Mouse (Mus musculus): ENCODE results near the gene Stx6. TPM values are rescaled to one million over a fixed set of nuclear protein-coding genes. Genes with fewer than 3 reads are reported as not detected.

Stx6 gene
- polyA plus RNA-seq, 1 experiment = 110 TPM

DNA sequence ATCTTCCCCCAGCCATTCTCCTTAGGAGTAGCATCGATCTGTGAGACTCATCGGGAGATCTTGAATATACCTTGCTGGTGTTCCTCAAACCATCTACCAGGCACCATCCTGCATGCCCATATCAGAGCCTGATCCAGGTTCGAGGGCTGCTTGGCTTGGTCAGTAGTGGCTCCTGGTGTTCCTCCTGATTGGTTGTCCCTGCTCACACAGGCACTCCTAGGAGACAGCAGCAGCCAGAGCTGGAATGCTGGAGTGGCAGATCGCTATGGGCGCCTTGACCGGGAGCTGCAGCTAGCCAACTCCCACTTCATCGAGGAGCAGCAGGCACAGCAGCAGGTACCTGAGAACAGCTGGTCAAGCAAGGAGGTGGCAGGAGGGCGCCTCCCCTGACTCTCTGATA, 32.7 kb downstream of the Stx6 start:
- Histone ChIP-seq H3K27me3 (replicated peaks) (no peaks in the 10 kb centered on the region), H3K4me1 (peaks cover 6% of the 10 kb centered on the region; the same call in 1 of the 2 replicates), H3K4me3 (replicated peaks) (no peak overlapping the region), H3K36me3 (replicated peaks; ENCODE audit: low read length) (peaks cover 94% of the 10 kb centered on the region), H3K9me3 (peaks cover 3% of the 10 kb centered on the region; the same call in 1 of the 2 replicates)
- no peak for TF ChIP-seq GATA1 (IDR thresholded peaks at IDR 0.05; ENCODE audit: borderline replicate concordance, low read length)
- TF ChIP-seq FLI1 (IDR thresholded peaks at IDR 0.05; ENCODE audit: low read length) = no peak

DNA sequence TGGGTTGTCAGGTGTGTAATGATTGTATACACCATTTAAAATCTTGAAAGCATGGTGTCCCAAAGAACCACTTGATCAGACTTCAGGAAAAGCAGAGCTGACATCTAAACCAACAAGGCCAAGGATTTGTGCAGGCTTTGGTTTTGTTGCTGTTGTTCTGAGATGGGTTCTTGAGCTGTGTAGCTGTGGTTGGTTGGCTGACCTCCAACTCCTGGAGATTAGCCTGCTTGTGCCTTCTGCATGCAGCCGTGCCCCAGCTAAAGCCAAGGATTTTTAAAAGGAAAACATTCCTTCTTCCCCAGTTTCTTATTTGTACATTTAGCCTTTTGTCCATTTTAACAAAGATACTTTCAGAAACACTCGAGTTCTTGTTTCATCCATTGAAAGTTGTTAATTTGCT, 33.2 kb downstream of the Stx6 start:
- H3K9me3 ChIP-seq = peaks cover 3% of the 10 kb centered on the region; the same call in 1 of the 2 replicates
- no peak for TF ChIP-seq FLI1 (IDR thresholded peaks at IDR 0.05; ENCODE audit: low read length)
- no peak for TF ChIP-seq GATA1 (IDR thresholded peaks at IDR 0.05; ENCODE audit: borderline replicate concordance, low read length)
- H3K36me3 ChIP-seq (replicated peaks; ENCODE audit: low read length) = peaks cover 94% of the 10 kb centered on the region
- H3K27me3 ChIP-seq (replicated peaks) = no peaks in the 10 kb centered on the region
- H3K4me3 ChIP-seq (replicated peaks) = no peak overlapping the region
- peaks cover 6% of the 10 kb centered on the region; the same call in 1 of the 2 replicates for H3K4me1 ChIP-seq

DNA sequence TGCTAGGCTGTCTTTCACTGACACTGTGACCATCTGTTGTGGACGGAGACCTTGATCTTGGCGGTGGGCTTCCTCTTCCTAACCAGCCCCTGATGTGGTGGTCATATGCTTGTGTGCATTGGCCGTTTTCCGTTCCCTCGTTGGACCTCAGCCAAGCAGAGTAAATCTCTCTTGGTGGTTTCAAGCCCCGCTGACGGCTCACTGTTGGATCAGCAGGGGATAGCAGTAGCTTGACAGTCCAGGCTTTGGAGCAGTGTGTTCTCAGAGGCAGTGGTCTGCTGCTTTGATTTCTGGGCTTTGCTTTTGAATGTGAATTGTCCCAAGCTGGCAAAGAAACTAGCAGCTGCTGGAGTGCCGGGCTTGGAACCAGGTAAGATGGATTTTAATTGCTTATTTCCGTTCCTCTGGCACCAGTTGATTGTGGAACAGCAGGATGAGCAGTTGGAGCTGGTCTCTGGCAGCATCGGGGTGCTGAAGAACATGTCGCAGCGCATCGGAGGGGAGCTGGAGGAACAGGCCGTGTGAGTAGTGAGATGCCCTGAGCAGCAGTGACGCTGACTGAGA, 34.4 kb downstream of the Stx6 start:
- no peak for TF ChIP-seq FLI1 (IDR thresholded peaks at IDR 0.05; ENCODE audit: low read length)
- TF ChIP-seq GATA1 (IDR thresholded peaks at IDR 0.05; ENCODE audit: borderline replicate concordance, low read length) = no peak
- Histone ChIP-seq H3K4me3 (replicated peaks) (no peak overlapping the region), H3K27me3 (replicated peaks) (no peaks in the 10 kb centered on the region), H3K36me3 (replicated peaks; ENCODE audit: low read length) (peaks cover 97% of the 10 kb centered on the region), H3K9me3 (peaks cover 3% of the 10 kb centered on the region; the same call in 1 of the 2 replicates), H3K4me1 (peaks cover 6% of the 10 kb centered on the region; the same call in 1 of the 2 replicates)

DNA sequence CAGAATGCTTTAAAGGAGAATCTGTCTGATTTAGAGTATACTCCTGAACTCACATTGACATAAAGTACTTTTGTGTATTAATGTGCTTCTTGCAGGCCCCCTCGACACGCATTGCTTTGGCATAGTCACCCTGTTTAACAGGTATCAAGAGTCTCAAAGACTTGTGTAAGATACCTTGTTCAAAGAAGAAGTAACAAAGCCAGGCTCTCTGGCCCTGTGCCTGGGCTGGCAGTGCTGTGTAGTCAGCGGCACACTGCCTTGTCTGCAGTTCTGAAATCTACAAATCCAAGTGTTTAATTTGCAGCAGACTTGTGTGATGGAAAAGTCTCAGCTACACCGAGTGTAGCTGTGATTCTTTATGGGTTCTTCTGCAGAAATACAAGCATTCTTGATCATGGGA, 38.2 kb downstream of the Stx6 start:
- H3K27me3 ChIP-seq (replicated peaks) = no peaks in the 10 kb centered on the region
- H3K36me3 ChIP-seq (replicated peaks; ENCODE audit: low read length) = peaks cover 98% of the 10 kb centered on the region
- no peak for TF ChIP-seq FLI1 (IDR thresholded peaks at IDR 0.05; ENCODE audit: low read length)
- TF ChIP-seq GATA1 (IDR thresholded peaks at IDR 0.05; ENCODE audit: borderline replicate concordance, low read length) = no peak
- H3K9me3 ChIP-seq = no peaks in the 10 kb centered on the region
- H3K4me1 ChIP-seq = peaks cover 13% of the 10 kb centered on the region
- no peak overlapping the region for H3K4me3 ChIP-seq (replicated peaks)

DNA sequence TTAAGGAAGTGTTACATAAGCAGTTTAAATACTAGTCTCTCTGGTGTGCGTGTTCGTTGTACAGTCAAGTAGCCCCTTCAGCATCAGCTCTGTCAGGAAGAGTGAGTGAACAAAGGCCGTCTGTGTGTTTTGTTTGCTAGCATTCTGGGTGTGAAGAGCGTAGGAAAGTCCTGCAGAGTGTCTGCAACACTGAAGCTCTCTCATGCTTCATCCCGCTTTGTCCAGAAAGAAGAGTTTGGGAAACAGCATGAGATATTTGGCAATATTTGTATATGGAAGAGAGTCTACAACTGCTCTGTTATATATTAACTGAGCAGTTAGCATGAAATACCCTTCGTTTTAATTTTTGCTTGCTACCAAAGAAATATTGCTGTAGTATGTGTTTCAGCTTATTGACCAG, 41.0 kb downstream of the Stx6 start:
- H3K9me3 ChIP-seq = no peaks in the 10 kb centered on the region
- H3K4me3 ChIP-seq (replicated peaks) = no peak overlapping the region
- TF ChIP-seq FLI1 (IDR thresholded peaks at IDR 0.05; ENCODE audit: low read length) (no peak), GATA1 (IDR thresholded peaks at IDR 0.05; ENCODE audit: borderline replicate concordance, low read length) (no peak)
- H3K27me3 ChIP-seq (replicated peaks) = no peaks in the 10 kb centered on the region
- peaks cover 98% of the 10 kb centered on the region for H3K36me3 ChIP-seq (replicated peaks; ENCODE audit: low read length)
- H3K4me1 ChIP-seq = peaks cover 15% of the 10 kb centered on the region

DNA sequence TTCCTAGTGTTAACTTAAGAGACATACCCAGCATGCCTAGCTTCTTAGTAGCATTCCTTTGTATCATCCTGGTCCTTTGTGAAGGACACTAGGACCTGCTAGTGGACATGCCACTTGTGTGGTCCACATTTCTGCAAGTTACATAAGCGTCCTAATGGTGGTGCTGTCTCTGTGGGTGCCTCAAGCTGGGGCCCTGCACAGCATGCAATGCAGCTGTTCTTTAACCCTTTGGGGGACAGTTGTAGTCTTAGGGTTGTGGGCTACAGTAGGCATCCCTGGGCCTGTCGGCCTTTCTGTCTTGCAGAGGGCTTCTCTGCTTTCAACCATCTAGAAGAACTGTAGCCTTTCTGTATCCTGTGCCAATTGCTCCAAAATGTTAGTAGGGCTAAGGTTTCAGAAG, 42.5 kb downstream of the Stx6 start:
- TF ChIP-seq GATA1 (IDR thresholded peaks at IDR 0.05; ENCODE audit: borderline replicate concordance, low read length) (no peak), FLI1 (IDR thresholded peaks at IDR 0.05; ENCODE audit: low read length) (no peak)

DNA sequence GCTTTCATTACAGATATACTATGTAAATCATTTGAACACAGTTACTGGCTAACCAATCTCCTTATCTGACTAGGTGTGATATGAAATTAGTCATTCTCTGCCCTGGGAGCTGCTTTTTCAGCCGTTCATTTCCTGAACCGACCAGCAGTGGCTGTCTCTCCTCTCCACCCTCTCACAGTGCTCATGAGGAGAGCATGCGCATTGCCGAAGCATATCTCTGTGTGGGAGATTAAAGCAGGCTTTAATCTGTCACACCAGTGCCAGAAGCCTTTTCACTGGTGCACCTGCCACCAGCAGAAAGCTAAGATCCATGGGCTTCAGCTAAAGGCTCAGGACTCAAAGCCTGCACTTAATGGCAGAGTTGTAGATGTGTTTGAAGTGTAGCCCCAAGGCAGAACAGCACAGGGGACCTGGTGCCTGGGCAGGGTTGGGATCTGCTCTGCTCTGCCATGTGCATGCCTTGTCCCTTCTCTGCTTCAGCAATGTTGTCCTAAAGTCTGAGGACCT, 42.9 kb downstream of the Stx6 start:
- Histone ChIP-seq H3K36me3 (replicated peaks; ENCODE audit: low read length) (peaks cover 98% of the 10 kb centered on the region), H3K4me3 (replicated peaks) (no peak overlapping the region), H3K9me3 (no peaks in the 10 kb centered on the region), H3K27me3 (replicated peaks) (no peaks in the 10 kb centered on the region), H3K4me1 (peaks cover 19% of the 10 kb centered on the region)
- TF ChIP-seq FLI1 (IDR thresholded peaks at IDR 0.05; ENCODE audit: low read length) (no peak), GATA1 (IDR thresholded peaks at IDR 0.05; ENCODE audit: borderline replicate concordance, low read length) (no peak)

More for the DNA sequence above, 42.5 kb downstream of the Stx6 start:
- H3K27me3 ChIP-seq (replicated peaks) = no peaks in the 10 kb centered on the region
- H3K4me1 ChIP-seq = peaks cover 18% of the 10 kb centered on the region
- H3K4me3 ChIP-seq (replicated peaks) = no peak overlapping the region
- H3K9me3 ChIP-seq = no peaks in the 10 kb centered on the region
- H3K36me3 ChIP-seq (replicated peaks; ENCODE audit: low read length) = peaks cover 98% of the 10 kb centered on the region

DNA sequence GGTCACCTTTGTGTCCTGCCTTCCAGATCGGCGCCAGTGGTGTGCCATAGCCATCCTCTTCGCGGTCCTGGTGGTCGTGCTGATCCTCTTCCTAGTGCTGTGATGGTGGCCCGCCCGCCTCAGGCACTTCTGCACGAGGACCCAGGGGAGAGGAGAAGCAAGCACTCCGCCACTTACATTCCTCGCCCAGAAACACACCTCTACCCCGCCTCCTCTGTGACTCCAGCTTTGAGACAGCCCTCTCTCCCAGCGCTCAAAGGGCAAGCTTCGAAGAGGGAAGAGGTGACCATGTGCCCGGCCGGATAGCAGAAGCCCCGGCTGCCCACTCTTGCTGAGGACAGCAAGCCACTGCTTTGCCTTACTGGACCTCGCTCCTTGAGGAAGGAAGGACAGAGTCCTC, 43.4 kb downstream of the Stx6 start:
- Histone ChIP-seq H3K4me3 (replicated peaks) (no peak overlapping the region), H3K4me1 (peaks cover 19% of the 10 kb centered on the region), H3K9me3 (no peaks in the 10 kb centered on the region), H3K36me3 (replicated peaks; ENCODE audit: low read length) (peaks cover 98% of the 10 kb centered on the region), H3K27me3 (replicated peaks) (no peaks in the 10 kb centered on the region)
- TF ChIP-seq FLI1 (IDR thresholded peaks at IDR 0.05; ENCODE audit: low read length) (no peak), GATA1 (IDR thresholded peaks at IDR 0.05; ENCODE audit: borderline replicate concordance, low read length) (no peak)

DNA sequence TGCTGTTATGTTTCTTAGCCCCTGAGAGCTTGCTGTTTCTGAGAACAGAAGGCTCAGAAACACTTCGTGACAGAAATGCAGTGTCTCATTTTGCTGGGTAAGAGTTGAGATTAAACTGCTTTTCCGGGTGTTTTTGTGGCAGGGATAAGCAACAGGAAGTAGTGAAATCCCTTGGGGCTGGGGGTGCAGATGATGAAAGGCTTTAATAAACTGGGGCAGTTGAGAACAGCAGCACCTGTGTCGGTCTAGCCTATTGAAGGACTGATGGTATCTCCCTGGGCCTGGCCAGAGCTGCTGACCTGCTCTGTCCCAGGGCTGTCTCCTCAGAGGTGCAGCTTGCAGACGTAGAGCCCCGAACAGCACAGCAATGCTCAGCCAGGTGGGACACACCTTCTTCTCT, 44.0 kb downstream of the Stx6 start:
- no peaks in the 10 kb centered on the region for H3K27me3 ChIP-seq (replicated peaks)
- no peak overlapping the region for H3K4me3 ChIP-seq (replicated peaks)
- TF ChIP-seq GATA1 (IDR thresholded peaks at IDR 0.05; ENCODE audit: borderline replicate concordance, low read length) = no peak
- TF ChIP-seq FLI1 (IDR thresholded peaks at IDR 0.05; ENCODE audit: low read length) = no peak
- H3K4me1 ChIP-seq = peaks cover 19% of the 10 kb centered on the region
- H3K9me3 ChIP-seq = no peaks in the 10 kb centered on the region
- peaks cover 98% of the 10 kb centered on the region for H3K36me3 ChIP-seq (replicated peaks; ENCODE audit: low read length)

DNA sequence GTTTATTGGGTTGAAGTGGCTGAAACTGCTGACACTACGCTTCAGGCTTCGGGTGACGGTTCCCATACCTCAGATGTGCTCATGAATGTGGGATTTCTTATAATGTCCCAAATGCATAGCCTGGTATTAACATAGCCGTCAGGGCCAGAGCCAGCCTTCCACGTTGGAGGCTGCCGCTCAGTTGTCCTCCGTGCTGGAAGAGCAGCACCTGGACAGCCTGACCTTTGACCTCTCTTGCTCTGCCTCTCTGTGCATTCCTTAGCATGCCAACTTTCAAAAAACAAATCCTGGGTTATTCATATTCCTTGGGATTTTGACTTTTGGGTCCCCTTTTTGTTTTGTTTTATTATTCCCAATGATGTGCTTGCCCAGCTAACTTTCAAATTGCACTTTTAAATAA, 44.6 kb downstream of the Stx6 start:
- TF ChIP-seq FLI1 (IDR thresholded peaks at IDR 0.05; ENCODE audit: low read length) = no peak
- TF ChIP-seq GATA1 (IDR thresholded peaks at IDR 0.05; ENCODE audit: borderline replicate concordance, low read length) = no peak
- no peak overlapping the region for H3K4me3 ChIP-seq (replicated peaks)
- peaks cover 19% of the 10 kb centered on the region for H3K4me1 ChIP-seq
- H3K36me3 ChIP-seq (replicated peaks; ENCODE audit: low read length) = peaks cover 96% of the 10 kb centered on the region
- H3K27me3 ChIP-seq (replicated peaks) = no peaks in the 10 kb centered on the region
- H3K9me3 ChIP-seq = no peaks in the 10 kb centered on the region
